Mouse (Mus musculus) cerebellum, postnatal 10 days (tissue): ENCODE measurements at regions not wholly inside any gene's neighbourhood (a gene's known extent, or its start where the extent isn't known, plus 50 kb on each side); places are given as distances from the start of the nearest gene placed in this dataset.

Source experiments
- DNase-seq, 2 experiments: peaks; one replicate each; pipeline ENCODE4 v3.0.0; 2021; ENCODE audit warnings: mixed read lengths in 2 of 2

DNA sequence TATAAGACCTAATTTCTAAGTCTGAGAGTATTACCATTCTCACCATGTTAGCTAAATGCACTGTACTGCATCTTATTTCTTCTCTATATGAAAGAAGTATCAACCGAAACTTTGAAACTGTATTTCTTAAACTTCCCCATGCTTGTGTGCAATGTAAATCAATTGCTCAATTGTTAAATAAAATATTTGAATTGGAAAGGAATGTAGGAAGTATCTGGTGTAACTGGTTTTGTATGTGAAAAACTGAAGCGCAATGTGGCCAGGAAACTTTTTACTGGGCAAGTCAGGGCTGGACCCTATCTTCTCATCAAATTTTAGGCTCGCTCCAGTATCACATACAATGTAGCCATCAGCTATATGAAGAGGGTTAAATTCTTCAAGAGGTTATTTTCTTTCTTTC lies 123.8 kb upstream of the Atp2b1 start:
- no peak for DNase-seq

DNA sequence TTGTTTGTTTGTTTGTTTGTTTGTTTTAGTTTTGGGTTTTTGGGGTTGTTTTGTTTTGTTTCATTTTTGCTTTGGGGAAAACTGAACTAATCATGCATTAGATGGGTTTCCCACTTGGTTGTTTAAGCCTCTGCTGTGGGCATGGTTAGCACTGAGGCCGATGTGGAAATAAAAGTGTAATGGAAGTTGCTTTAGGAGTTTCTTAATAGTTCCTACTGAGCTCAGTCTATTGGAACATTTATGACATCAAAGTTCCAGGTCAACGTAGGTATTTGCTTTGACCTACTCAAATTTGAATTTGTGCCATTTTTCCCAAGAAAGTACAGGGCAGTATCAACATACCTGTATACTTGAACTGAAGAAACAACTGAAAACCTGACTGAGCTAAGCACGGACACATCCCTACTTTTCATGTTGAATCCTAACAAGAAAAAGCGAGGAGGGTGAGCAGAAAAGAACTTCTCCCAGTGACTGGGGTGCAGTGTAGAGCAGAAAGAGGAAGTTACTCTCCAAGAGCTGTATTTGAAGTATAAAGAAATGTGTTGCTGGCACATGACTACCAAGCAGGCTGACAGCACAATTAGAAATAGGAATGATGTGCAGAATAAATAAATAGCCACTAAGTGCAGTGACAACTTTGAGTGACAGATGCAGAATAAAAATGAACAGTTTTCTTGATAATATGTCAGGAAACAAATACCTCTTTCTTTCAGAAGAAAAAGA lies 122.0 kb upstream of the Atp2b1 start:
- no peak for DNase-seq

DNA sequence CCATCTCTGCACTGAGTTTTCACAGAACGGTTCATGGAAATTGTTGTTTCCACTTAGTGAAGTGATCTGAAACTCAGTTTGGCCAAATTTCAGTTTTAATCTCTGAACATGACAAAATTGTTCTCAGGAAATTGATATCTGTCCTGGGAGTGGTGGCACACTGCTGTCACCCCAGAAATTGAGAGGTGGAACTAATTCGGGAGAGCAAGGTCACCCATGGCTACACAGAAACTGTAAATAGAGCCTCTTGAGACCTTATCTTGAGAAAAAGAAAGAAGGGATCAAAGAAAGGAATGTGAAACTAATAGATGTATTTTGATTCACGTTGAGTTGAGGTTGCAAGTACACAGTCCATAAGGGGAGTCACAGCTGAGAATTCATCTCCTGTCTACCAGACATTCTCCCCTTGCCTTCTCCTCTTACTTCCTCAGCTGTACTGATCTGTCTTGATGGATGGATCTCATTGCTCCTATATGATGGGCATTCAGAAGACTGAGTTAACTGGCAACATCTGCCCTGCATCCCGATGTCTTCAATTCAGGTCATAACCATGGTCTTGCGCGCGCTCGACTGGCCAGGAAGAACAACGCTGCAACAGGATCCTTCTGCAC lies 120.2 kb upstream of the Atp2b1 start:
- DNase-seq: no peak

DNA sequence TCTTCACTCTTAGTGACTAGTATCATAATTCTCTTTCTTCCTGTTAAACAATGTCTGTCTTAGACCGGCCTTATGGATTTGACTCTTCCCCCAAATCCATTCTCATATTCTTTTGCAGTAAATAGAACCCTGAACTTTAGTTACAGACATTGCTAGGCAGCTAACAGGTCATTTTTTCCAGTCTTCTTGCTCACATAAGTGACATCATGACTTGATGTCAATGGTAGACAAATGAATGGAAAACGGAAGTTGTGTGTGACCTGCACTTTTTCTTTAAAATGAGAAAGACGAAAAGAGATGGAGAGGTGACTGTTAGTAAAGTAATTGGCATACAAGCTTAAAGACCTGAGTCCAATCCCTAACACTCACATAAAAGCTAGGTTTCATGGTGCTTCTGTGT lies 118.2 kb upstream of the Atp2b1 start:
- DNase-seq: no peak

DNA sequence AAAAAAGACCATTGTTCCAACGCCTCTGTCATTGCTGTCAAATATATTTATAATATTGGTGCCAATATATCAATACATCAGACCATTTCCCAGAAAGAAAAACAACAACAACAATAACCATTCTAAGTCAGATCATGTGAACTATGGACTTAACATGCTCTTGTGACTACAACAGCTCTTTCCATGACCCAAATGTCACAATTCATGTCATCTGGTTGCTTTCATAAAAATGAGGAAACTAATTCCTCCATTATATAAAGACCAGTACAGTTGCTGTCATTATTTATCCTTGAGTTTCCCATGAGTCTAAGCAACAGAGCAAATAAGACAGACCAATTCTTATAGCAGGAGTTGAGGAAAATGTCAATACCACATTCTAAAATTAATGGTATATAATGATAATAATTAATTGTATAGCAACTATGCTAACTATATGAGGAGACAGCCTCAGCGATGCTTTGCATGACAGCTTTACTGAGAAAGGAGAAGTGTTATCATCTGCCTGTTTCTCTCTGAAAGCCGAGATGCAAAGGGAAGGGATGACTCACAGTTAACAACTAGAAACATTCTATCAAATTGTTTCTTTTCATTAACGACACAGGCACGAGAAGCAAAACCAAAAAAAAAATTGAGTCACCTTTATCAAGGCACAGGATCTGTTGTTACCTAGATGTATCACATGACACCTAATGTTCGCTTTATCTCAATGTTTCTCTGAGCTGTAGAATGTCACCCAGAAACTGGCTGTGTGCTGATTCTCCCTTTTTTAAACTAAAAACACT lies 115.4 kb upstream of the Atp2b1 start:
- DNase-seq: no peak

DNA sequence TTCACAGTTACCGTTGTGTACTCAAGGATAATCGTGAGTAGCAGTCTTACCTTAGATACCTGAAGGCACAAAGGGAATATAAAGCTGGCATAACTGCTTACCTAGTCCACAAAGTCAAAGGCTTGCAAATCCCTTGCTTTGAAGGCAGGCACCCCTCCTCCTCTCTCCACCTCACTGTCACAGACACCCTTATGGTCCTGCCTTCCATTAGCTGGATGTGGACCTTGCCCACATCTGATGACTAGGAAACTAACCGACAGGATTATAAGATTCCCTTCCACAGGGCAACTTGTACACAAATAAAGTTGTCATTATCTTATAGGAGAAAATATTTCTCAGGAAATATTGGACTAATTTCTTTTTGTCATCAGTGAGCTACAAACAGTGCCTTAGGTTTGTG lies 114.4 kb upstream of the Atp2b1 start:
- DNase-seq: no peak

DNA sequence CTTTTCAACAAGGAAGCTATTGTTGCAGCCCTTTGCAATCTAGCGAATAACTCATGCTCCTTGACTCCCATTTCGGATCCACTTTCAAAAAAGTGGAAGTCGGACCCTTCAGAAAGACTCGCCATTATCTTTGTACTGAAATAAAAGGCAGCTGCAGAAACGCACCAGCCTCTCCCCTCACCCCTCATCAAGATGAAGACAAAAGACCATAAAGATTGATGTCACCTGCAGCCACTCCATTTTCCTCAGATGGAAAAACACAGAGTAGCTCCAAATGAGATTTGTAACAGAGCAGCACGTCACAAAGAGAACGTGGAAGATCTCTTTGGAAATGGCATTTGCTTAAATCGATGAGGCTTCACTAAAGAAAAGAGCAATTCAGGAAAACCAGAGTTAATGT lies 113.3 kb upstream of the Atp2b1 start:
- DNase-seq: no peak

DNA sequence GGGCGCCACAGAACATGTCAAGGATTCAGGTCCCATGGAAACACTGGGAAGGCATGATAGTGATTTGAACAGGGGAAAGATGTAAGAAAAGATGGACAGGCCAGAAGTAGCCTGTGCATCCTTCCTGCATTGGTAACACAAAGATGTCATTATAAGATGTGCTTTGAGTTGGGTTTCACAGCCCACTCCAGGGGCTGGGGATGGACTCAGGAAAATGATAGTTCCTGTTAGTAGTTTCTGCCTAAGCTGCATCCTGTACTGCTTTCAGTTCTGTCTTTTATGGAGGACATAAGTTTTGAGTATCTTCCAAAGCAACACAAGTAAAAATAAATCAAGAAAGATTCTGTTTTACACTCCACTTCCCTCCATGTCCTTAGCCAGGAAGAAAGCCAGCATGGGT lies 109.2 kb upstream of the Atp2b1 start:
- no peak for DNase-seq

DNA sequence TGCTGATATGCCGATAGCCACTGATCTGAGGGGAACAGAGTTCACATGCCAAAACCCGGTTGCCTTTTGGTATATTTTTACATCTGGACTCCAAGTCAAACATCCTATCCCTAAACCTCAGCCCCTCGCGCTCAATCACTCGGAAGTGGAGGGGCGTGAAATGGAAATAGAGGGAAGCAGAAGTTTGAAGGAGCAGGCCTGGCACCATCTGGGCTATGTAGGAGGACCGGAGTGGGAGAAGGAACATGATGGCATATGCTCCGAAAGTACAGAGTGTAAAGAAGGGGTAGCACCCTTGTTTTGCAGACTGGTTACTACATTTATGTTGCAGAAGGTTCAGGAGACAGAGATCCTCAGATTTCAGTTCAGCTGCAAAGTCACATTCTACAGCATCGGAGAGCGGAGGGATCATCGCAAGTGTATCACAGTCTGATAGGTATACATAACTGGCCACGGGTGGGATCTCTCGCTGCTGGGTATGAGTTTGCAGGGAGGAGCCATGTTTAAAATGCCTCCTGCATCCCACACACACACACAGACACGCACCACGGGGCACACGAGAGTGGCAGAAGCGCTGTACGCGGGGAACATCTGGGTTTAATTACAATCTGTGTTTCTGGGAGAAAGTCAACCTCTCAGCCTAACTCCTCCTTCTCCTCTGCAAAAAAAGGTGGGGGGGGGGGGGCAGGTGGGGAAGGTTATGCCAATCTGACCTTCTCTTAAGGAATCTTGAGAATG lies 107.2 kb upstream of the Atp2b1 start:
- DNase-seq: no peak

DNA sequence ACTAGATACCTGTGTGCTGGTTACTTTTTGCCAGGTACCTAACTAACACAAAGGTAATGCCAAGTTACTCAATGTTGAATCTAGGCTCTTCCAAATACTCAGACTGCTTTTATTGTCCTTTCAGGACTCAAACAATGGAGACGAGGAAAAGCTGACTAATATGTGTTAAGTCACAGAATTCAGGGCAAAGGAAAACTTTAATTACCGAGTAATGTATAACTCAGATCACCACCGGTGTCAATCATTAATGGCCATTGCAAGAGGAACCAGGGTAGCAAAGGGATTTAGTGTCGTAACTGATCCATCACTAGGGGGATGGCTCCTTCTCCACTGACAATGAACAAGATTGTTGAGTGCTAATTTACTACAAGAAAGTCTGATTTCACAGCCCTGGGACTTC lies 105.6 kb upstream of the Atp2b1 start:
- DNase-seq: no peak

DNA sequence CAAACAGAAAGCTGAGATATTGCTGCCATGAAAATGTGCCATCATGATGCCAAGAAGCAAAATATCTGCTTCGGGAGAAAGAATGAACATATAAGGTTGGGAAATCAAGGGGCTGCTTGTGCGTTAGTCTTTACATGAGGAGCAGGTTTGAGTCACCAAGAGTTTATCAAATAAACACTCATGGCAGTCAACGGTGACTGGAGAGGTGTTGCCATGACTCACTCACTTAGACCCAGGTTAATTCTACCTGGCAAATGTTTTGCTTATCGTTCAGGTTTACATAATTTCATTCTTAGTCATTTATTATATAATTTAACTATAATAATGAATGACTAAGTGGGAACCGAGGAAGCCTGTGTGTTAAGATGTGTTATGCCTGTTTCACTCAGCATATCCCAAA lies 85.2 kb upstream of the Atp2b1 start:
- DNase-seq: no peak

DNA sequence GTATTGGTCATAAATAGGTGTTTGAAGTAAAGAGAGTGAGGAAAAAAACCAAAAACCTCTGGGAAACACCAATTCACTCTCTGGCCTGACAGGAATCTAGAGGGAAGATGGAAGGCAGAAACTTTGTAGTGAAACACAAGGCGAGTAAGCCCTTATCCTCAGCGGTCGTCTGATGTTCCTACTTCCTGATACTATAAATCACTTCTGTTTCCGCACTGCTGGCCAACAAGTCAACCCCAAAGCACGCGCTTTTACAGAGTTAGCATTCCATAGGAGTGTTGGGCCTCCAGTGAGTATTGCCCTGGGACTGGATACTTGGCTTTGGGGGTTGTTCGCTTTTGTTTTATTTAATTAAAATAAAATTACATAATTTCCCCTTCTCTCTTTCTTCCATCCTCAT lies 82.7 kb upstream of the Atp2b1 start:
- no peak for DNase-seq

DNA sequence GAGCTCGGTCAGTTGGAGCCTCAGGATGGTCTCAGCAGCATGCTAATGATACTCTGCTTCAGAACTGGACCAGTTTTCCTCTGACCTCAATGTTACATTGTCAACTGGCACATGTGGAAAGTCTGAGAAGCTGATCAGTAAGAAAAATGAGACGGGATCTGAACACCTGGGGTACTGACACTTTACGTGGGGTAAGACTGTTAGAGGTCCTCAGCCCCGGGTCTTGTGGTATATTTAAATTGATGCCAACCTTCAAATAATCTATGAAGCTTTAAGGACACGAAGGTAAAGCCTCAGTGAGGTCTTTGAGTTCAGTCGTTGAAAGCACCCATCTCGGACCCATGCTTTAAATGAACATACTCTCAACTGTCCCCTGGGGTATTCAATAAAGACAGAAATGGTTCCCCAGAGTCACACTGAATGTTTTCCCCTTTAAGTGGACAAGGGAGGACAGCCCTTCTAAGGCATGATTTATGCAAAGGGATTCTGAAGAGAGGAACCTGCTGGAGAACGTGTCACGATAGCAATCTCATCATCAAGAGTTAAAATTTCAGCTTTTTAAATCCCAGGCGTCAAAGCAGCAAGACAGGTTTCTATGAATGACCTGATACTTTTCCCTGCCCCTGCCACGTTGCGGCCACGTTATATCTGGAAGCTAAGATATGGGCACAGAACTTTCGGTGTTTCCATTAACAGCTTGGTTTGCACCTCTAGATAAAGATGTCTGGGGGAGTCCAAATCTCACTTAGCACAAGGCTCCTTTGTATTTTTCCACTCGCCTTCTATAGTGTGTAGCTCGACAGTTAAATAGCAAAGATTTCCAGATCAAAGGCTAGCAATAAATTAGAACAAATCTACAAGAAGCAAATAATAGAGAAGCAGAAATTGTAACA lies 76.7 kb upstream of the Atp2b1 start:
- DNase-seq: no peak

DNA sequence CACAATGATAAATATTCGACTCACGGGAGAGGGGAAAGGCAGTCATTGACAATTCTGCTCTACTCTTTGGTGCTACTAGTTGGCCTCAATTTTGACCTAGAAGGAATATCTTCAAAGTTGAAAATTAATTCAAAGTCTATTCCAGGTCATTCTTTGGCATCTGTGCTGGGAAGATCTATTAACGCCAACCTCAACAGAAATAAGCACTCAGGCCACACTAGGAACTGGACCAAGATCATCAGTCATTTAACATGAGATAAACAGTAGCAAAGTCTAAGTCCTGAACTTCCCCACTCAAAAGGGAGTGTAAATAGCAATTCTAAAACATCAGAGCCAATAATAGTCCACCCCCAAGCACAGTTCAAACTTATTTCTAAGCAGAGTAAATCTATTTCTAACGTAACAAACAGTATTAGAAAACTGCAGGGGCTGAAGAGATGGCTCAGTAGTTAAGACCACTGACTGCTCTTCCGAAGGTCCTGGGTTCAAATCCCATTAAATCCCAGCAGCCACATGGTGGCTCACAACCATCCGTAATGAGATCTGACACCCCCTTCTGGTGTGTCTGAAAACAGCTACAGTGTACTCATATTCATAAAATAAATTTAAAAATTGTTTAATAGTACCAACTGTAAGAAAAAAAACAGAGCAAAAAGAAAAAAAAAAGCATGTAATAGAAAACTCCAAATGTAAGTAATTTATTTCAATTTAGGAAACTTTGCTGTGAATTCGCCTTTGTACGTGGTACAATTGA lies 75.1 kb upstream of the Atp2b1 start:
- DNase-seq: no peak

DNA sequence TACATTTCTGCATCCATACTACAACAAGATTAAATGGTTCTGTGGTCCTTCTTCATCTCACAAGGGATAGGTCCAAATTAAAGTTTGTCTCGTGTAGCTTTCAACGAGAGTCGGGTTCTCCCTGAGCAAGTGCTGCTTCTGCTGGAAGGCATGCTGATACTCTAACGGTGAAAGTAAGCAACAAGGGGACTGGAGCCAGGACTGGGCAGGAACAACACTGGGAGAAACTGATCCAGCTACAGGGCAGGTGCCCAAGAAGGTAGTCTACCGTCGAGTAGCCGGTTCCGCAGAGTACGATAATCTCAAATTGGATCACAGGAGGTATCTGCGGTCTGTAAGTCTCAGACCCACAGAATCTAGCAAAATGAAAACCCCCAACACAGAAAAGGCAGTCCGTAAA lies 74.2 kb upstream of the Atp2b1 start:
- no peak for DNase-seq

DNA sequence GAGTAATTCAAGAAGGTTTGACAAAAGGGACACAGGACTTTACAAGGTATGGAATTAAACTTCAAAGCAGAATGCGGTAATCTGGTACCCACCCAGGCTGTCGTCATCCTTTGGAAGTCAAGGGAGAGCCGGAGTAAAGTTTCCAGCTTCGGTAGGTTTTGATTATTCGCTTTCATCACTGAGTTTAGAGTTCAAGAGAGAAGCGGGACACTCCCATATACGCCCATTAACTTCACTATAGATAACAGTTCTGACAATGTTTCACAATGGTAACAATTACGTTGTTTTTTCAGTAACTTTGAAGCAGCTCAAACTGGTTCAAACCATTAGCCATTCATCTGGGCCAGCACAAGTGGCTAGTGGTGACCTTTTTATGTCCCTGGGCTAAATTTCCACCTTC lies 73.8 kb upstream of the Atp2b1 start:
- DNase-seq: no peak

DNA sequence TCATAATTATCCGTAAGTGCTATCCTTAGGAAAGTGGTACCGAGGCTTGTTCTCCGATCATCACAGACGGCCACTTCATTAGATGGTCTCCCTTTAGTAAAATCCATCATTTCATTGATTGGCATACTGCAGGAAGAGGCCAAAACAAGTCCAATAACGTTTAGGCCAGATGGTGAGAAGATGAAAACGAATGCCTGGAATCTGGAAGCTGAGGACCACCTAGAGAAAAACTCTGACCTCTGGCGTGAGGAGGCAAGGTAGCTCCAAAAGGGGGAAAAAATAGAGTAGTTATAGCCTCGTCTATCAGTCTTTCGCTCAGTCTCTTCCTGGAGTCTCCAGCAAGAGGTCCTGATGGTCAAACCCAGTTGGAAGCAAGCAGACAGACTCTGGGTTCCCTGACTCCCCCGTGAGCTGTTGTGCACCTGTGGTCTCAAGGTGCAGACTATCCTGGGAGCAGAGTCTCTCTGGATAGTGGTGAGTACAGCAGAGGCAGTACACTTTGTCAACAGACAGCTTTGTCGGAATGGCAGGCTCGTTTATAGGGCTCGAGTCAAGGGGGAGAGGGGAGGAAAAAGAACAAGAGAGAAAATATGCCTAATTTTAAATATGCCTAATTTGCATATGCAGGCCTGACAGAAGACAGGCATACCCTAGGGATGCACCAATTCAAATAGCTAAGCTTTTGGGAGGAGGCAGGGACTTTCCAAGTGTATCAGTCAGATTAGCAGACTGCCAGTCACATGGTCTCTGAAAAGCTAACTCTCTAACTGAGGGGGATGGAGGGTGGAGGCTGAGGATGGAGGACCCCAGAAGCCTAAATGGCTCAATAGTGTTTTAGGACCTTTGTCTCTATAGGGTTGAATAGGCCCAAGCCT lies 73.0 kb upstream of the Atp2b1 start:
- DNase-seq: no peak

DNA sequence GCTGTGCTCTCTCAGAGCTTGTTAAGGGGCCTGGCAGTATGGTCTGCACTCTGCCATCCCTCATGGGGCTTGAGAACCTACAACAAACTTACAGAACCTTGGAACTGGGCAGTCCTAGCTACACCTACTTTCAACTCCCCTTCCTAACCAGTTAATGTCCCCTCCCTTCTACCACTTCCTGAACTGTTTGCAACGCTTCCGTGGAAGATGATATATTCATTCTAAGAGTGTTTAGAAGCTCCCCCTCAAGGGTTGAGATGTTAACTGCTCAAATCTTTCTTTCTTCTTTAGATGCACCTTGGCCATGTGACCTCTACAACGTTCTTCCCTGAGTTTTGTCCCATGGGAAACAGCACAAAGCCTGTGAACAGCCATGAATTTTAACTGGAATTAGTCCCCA lies 72.3 kb upstream of the Atp2b1 start:
- no peak for DNase-seq

DNA sequence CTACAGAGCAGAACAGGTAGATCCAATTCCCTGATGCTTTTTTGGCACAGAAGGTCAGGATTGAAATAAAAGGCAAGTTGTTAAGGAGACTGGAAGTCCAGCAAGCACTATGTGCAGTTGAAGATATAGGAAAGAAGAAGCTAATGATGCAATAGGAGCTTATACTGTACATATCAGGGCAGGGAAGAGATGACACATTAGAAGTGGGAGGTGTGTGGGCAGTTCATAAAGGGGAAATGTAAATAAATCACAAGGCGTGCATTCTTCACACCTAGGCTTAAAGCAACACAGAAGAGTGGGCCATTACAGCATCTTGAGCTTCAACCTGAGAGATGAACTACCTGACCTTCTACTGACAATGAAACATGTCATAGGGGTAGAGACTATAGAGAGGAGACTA lies 71.5 kb upstream of the Atp2b1 start:
- no peak for DNase-seq

DNA sequence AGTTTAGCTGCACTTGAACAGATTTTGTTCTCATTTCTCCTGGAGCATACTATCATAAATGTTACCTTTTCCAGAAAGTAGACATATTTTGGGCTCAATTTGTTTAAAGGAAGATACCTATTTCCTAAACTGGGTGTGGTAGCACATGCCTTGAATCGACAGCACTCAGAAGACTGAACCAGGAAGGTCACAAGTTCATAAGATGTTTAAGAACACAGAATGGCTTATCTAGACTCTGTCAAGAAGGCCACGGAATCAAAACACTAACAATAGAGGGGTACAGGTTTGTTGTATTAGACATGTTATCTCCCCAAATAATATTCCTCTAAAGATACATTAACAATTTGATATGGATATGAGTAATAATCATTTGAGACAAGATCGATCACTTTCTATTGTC lies 64.4 kb upstream of the Atp2b1 start:
- no peak for DNase-seq

DNA sequence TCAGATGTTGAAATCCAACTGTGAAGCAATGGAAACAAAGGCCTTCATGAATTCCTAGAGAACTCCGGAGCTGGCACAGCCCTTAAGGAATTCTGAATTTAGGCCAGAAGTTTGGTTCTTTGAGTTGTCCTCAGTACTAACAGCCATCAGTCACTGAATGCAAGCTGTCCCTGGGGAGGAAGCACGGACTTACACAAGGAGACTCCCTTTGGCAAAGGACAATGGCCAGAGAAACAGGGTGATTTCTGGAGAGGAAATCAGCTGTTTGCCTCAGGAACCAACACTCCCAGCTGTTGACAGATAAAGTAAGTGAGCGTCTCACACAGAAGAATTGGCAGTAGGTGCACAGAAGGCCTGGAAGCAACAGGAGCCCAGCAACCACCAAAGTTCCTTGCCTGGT lies 56.8 kb upstream of the Atp2b1 start:
- DNase-seq: no peak
